Mouse (Mus musculus) left cerebral cortex, adult 2 months (tissue): ENCODE measurements around the gene Icosl. TPM values are rescaled to one million over a fixed set of nuclear protein-coding genes. Genes with fewer than 3 reads are reported as not detected.

Source experiments
- DNase-seq, 2 experiments: peaks; one replicate each; pipeline ENCODE4 v3.0.0; 2021 to 2022; ENCODE audit warnings: low spot score in 2 of 2, mixed read lengths in 1 of 2; ENCODE audit errors: extremely low spot score in 1 of 2
- H3K27ac ChIP-seq: fragments of 200-600 bp; 2 replicates; pipeline ENCODE4 v1.8.1; 2022
- H3K4me3 ChIP-seq: fragments of 200-600 bp; 2 replicates; pipeline ENCODE4 v1.8.1; 2022
- CTCF ChIP-seq: fragments of 200-600 bp; IDR thresholded peaks from 2 replicates; pipeline ENCODE4 v1.8.1; 2022; ENCODE audit warnings: antibody characterized with exemption, mild to moderate bottlenecking, moderate library complexity
- intact Hi-C: fragments of 180-260 bp; cut with DNase I; formaldehyde crosslinking; loops from one replicate; pipeline ENCODE4 v1.15.1; 2025
- total RNA-seq, 2 experiments: library from RNA; stranded (reverse); gene quantifications; 2 replicates each; pipeline ENCODE4 v1.2.3; 2021

Gene Icosl
- total RNA-seq, 2 experiments from 2014 or later: 3.5 to 3.6 TPM

GRCm38 (mm10) chr10:78128647-78129046 is 59.5 kb downstream of the Icosl start:
- intact Hi-C loops: no loop called here
- no peak for TF ChIP-seq CTCF
- H3K27ac ChIP-seq: no peak overlapping the region
- no peak overlapping the region for H3K4me3 ChIP-seq
- DNase-seq: no peak

DNA sequence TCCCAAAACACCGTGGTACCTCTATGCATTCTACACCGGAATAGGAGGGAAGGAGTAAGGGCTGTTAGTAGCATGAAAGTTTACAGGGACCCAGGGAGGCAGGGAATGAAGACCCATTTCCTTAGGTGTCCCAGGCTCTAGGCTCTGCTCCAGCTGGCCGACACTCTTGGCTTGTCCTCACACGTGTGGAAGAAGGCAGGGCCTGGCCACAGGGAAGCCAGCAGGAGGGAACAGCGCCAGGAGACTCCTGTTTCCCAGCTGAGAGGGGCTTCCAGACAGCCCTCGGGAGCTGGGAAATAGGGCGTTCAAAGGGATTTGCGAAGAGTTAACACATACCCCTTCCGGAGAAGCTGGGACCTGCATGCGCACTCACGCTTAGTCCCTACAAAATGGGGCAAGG is 60.3 kb downstream of the Icosl start:
- TF ChIP-seq CTCF: no peak
- no peak overlapping the region for H3K4me3 ChIP-seq
- DNase-seq: no peak
- intact Hi-C loops: no loop called here
- H3K27ac ChIP-seq: no peak overlapping the region

- TF ChIP-seq CTCF: no peak
- Histone ChIP-seq H3K4me3 (no peak overlapping the region), H3K27ac (no peak overlapping the region)
- intact Hi-C loops: no loop called here
- DNase-seq: no peak
Measured at GRCm38 (mm10) chr10:78129998-78130397, 60.9 kb downstream of the Icosl start.

Other genes with a start within 250 kb of the Icosl start
- gene Krtap10-4, start 242.2 kb upstream of the Icosl start, total RNA-seq: not detected
- gene Krtap10-10, start 233.4 kb upstream of the Icosl start, total RNA-seq: not detected
- gene Gm36176, start 222.5 kb upstream of the Icosl start, total RNA-seq: not detected
- not detected for gene Gm10318, start 216.4 kb upstream of the Icosl start, total RNA-seq
- gene Gm3285, start 207.3 kb upstream of the Icosl start, total RNA-seq: not detected
- gene Lrrc3, start 166.8 kb upstream of the Icosl start, total RNA-seq: 1 to 10 TPM; 9.5 to 9.8 TPM
- 10 to 100 TPM; 44.7 to 50.3 TPM for gene Trpm2, start 98.7 kb upstream of the Icosl start, total RNA-seq
- gene 1810043G02Rik, start 90.8 kb upstream of the Icosl start, total RNA-seq: 10 to 100 TPM; 33.9 to 34.0 TPM
- gene Pfkl, start 59.2 kb upstream of the Icosl start, total RNA-seq: 100 to 1,000 TPM; 141 to 149 TPM
- gene Dnmt3l, start 27.4 kb upstream of the Icosl start, total RNA-seq: under 1 TPM in 1 of 2 experiments, not detected in 1; 0.54 TPM
- under 1 TPM in 1 of 2 experiments, not detected in 1; 0.56 TPM for gene Aire, start 25.7 kb upstream of the Icosl start, total RNA-seq
- gene D10Jhu81e, start 100.5 kb downstream of the Icosl start, total RNA-seq: 100 to 1,000 TPM; 104 TPM
- 10 to 100 TPM; 19.6 to 19.7 TPM for gene Pwp2, start 115.8 kb downstream of the Icosl start, total RNA-seq
- 10 to 100 TPM; 86.7 to 88.6 TPM for gene Trappc10, start 175.3 kb downstream of the Icosl start, total RNA-seq